Mouse (Mus musculus): ENCODE measurements around the gene Ttll6. TPM values are rescaled to one million over a fixed set of nuclear protein-coding genes. Genes with fewer than 3 reads are reported as not detected.

The Ttll6 gene
- total RNA-seq, 2 experiments from 2014 or later: not detected

GRCm38 (mm10) chr11:96172511-96173287, 39.1 kb downstream of the Ttll6 start:
- Histone ChIP-seq H3K27ac (no peak overlapping the region), H3K4me3 (no peak overlapping the region)
- DNase-seq: no peak
- intact Hi-C loops (cut with DNase I): no loop called here
- TF ChIP-seq CTCF (IDR thresholded peaks at IDR 0.05): no peak

- no peak for TF ChIP-seq CTCF (IDR thresholded peaks at IDR 0.05)
- Histone ChIP-seq H3K4me3 (no peak overlapping the region), H3K27ac (no peak overlapping the region)
- intact Hi-C loops (cut with DNase I): no loop called here
- no peak for DNase-seq
Measured at GRCm38 (mm10) chr11:96173288-96173840, 39.8 kb downstream of the Ttll6 start.

GRCm38 (mm10) chr11:96174881-96175280, 41.3 kb downstream of the Ttll6 start:
- intact Hi-C loops (cut with DNase I): no loop called here
- Histone ChIP-seq H3K4me3 (no peak overlapping the region), H3K27ac (no peak overlapping the region)
- DNase-seq: no peak
- no peak for TF ChIP-seq CTCF (IDR thresholded peaks at IDR 0.05)

- H3K4me3 ChIP-seq: no peak overlapping the region
- no peak for TF ChIP-seq CTCF (IDR thresholded peaks at IDR 0.05)
- intact Hi-C loops (cut with DNase I): no loop called here
- no peak for DNase-seq
- no peak overlapping the region for H3K27ac ChIP-seq
Measured at GRCm38 (mm10) chr11:96175511-96175910, 41.9 kb downstream of the Ttll6 start.

GRCm38 (mm10) chr11:96175951-96176530, 42.5 kb downstream of the Ttll6 start:
- TF ChIP-seq CTCF (IDR thresholded peaks at IDR 0.05): no peak
- no peak for DNase-seq

GRCm38 (mm10) chr11:96176841-96177240, 43.3 kb downstream of the Ttll6 start:
- Histone ChIP-seq H3K4me3 (no peak overlapping the region), H3K27ac (no peak overlapping the region)
- no peak for DNase-seq
- intact Hi-C loops (cut with DNase I): no loop called here
- no peak for TF ChIP-seq CTCF (IDR thresholded peaks at IDR 0.05)

More at GRCm38 (mm10) chr11:96175951-96176530, 42.5 kb downstream of the Ttll6 start:
- intact Hi-C loops (cut with DNase I): no loop called here
- H3K27ac ChIP-seq: no peak overlapping the region
- H3K4me3 ChIP-seq: no peak overlapping the region

- no peak overlapping the region for H3K27ac ChIP-seq
- intact Hi-C loops (cut with DNase I): no loop called here
- no peak for TF ChIP-seq CTCF (IDR thresholded peaks at IDR 0.05)
- no peak for DNase-seq
- H3K4me3 ChIP-seq: no peak overlapping the region
Measured at GRCm38 (mm10) chr11:96177546-96178174, 44.1 kb downstream of the Ttll6 start.

- Histone ChIP-seq H3K4me3 (no peak overlapping the region), H3K27ac (no peak overlapping the region)
- TF ChIP-seq CTCF (IDR thresholded peaks at IDR 0.05): no peak
- DNase-seq: no peak
- intact Hi-C loops (cut with DNase I): no loop called here
Measured at GRCm38 (mm10) chr11:96178356-96178755, 44.8 kb downstream of the Ttll6 start.

- Histone ChIP-seq H3K4me3 (no peak overlapping the region), H3K27ac (no peak overlapping the region)
- DNase-seq: no peak
- TF ChIP-seq CTCF (IDR thresholded peaks at IDR 0.05): no peak
- intact Hi-C loops (cut with DNase I): no loop called here
Measured at GRCm38 (mm10) chr11:96178911-96179503, 45.4 kb downstream of the Ttll6 start.

GRCm38 (mm10) chr11:96181061-96181460, 47.5 kb downstream of the Ttll6 start:
- no peak for TF ChIP-seq CTCF (IDR thresholded peaks at IDR 0.05)
- Histone ChIP-seq H3K4me3 (no peak overlapping the region), H3K27ac (no peak overlapping the region)
- intact Hi-C loops (cut with DNase I): no loop called here
- no peak for DNase-seq

- DNase-seq: no peak
- TF ChIP-seq CTCF (IDR thresholded peaks at IDR 0.05): no peak
- intact Hi-C loops (cut with DNase I): no loop called here
- Histone ChIP-seq H3K27ac (no peak overlapping the region), H3K4me3 (no peak overlapping the region)
Measured at GRCm38 (mm10) chr11:96184233-96184632, 50.6 kb downstream of the Ttll6 start.

GRCm38 (mm10) chr11:96187321-96187720, 53.7 kb downstream of the Ttll6 start:
- TF ChIP-seq CTCF (IDR thresholded peaks at IDR 0.05): no peak
- Histone ChIP-seq H3K4me3 (no peak overlapping the region), H3K27ac (no peak overlapping the region)
- DNase-seq: no peak
- intact Hi-C loops (cut with DNase I): no loop called here

All from gastrocnemius, adult 2 months (tissue).